Mouse (Mus musculus) heart, embryonic 12.5 days (tissue): ENCODE measurements around the gene Fam117b. TPM values are rescaled to one million over a fixed set of nuclear protein-coding genes. Genes with fewer than 3 reads are reported as not detected.

Source experiments
- ATAC-seq: fragments of 200-750 bp; cut with Nextera tagmentation; 2 replicates; pipeline ENCODE4 v1.8.0; 2017; ENCODE audit warnings: moderate TSS enrichment, moderate library complexity; ENCODE audit not compliant: insufficient number of reproducible peaks, low FRiP score
- H3K27ac ChIP-seq: fragments of 300-500 bp; sonication (generic); 2 replicates; pipeline ENCODE4 v1.5.1; 2016; ENCODE audit warnings: mild to moderate bottlenecking, moderate library complexity; ENCODE audit not compliant: poor library complexity, severe bottlenecking
- H3K27me3 ChIP-seq: fragments of 300-500 bp; sonication (generic); replicated peaks from 2 replicates; pipeline ENCODE4 v1.6.1; 2016; ENCODE audit warnings: mild to moderate bottlenecking, moderate library complexity
- H3K36me3 ChIP-seq: fragments of 300-500 bp; sonication (generic); 2 replicates; pipeline ENCODE4 v1.6.1; 2016; ENCODE audit warnings: mild to moderate bottlenecking, moderate library complexity
- H3K4me1 ChIP-seq: fragments of 300-500 bp; sonication (generic); replicated peaks from 2 replicates; pipeline ENCODE4 v1.6.1; 2016; ENCODE audit warnings: mild to moderate bottlenecking
- H3K4me2 ChIP-seq: fragments of 300-500 bp; sonication (generic); 2 replicates; pipeline ENCODE4 v1.6.1; 2016; ENCODE audit warnings: mild to moderate bottlenecking, moderate library complexity
- H3K4me3 ChIP-seq: fragments of 300-500 bp; sonication (generic); 2 replicates; pipeline ENCODE4 v1.5.1; 2016; ENCODE audit warnings: mild to moderate bottlenecking
- H3K9ac ChIP-seq: fragments of 300-500 bp; sonication (generic); 2 replicates; pipeline ENCODE4 v1.6.1; 2016; ENCODE audit warnings: mild to moderate bottlenecking, moderate library complexity
- H3K9me3 ChIP-seq: fragments of 300-500 bp; sonication (generic); replicated peaks from 2 replicates; pipeline ENCODE4 v1.6.1; 2016; ENCODE audit warnings: mild to moderate bottlenecking, moderate library complexity
- WGBS: fragments of 180-500 bp; shearing (Covaris S2); methylation state at CpG from one replicate; pipeline ENCODE4 v1.1.7; 2016; 5-methylcytosine and 5-hydroxymethylcytosine counted together
- polyA plus RNA-seq: library from polyadenylated mRNA; unstranded; fragments of >200 nt; fragmentation: Nextera tagmentation; extraction: Ambion mirVana; gene quantifications from 2 replicates; pipeline ENCODE4 v1.2.1, GENCODE M21; 2016

Gene Fam117b
- 6.6 and 7.8 TPM in 2 replicates for polyA plus RNA-seq

- H3K4me2 ChIP-seq = peak within 1 kb of the TSS; percentile 70
- H3K4me1 ChIP-seq = peaks cover 23% of the 10 kb centered on the region
- no peaks in the 10 kb centered on the region for H3K27me3 ChIP-seq
- peak; percentile 98 for ATAC-seq
- H3K9me3 ChIP-seq = no peaks in the 10 kb centered on the region
- H3K27ac ChIP-seq = peak within 1 kb of the TSS; percentile 94
- H3K36me3 ChIP-seq = no peaks in the 10 kb centered on the region
- under 1% methylated on average over 67 of the region's 72 CpGs for WGBS
- peak within 1 kb of the TSS; percentile 96 for H3K9ac ChIP-seq
- peak within 1 kb of the TSS; percentile 84 for H3K4me3 ChIP-seq
These were observed at the start of gene Fam117b for GRCm38 (mm10) chr1:59912413-59913157. Fam117b (plus strand) TSS chr1:59913006.

DNA sequence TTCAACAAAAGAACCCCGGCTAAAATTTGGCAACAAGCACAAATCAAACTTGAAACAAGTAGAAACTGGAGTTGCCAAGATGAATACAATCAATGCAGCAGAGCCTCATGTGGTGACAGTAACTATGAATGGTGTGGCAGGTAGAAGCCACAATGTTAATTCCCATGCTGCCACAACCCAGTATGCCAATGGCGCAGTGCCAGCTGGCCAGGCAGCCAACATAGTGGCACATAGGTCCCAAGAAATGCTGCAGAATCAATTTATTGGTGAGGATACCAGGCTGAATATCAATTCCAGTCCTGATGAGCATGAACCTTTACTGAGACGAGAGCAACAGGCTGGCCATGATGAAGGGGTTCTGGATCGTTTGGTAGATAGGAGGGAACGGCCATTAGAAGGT lies 44.8 kb upstream of the Fam117b start:
- H3K36me3 ChIP-seq = peaks cover 50% of the 10 kb centered on the region
- H3K27ac ChIP-seq = no peak overlapping the region
- WGBS = 92% methylated on average over 5 of the region's 5 CpGs
- ATAC-seq = no peak
- no peaks in the 10 kb centered on the region for H3K27me3 ChIP-seq
- H3K4me1 ChIP-seq = no peaks in the 10 kb centered on the region
- no peak overlapping the region for H3K4me2 ChIP-seq
- H3K9me3 ChIP-seq = no peaks in the 10 kb centered on the region
- no peak overlapping the region for H3K4me3 ChIP-seq
- no peak overlapping the region for H3K9ac ChIP-seq

GRCm38 (mm10) chr1:59874023-59874422 lies 38.8 kb upstream of the Fam117b start:
- no peak overlapping the region for H3K27ac ChIP-seq
- no peaks in the 10 kb centered on the region for H3K9me3 ChIP-seq
- H3K4me3 ChIP-seq = no peak overlapping the region
- no peak overlapping the region for H3K4me2 ChIP-seq
- no peaks in the 10 kb centered on the region for H3K27me3 ChIP-seq
- peaks cover 20% of the 10 kb centered on the region for H3K36me3 ChIP-seq
- no peak for ATAC-seq
- no peak overlapping the region for H3K9ac ChIP-seq
- 0 out of 2 replicates have a peak, but pooled peaks cover 10% of the 10 kb centered on the region for H3K4me1 ChIP-seq
- 87% methylated on average over 3 of the region's 3 CpGs for WGBS

- Histone ChIP-seq H3K36me3 (peaks cover 16% of the 10 kb centered on the region), H3K4me3 (no peak overlapping the region), H3K27me3 (no peaks in the 10 kb centered on the region), H3K4me1 (peaks cover 19% of the 10 kb centered on the region; the same call in 1 of the 2 replicates), H3K4me2 (peak overlapping the region; percentile 2; the same call in 1 of the 2 replicates), H3K9me3 (no peaks in the 10 kb centered on the region), H3K9ac (no peak overlapping the region), H3K27ac (peak overlapping the region; percentile 61)
- no peak for ATAC-seq
- 58% methylated on average over 7 of the region's 7 CpGs for WGBS
These were observed 34.7 kb upstream of the Fam117b start for GRCm38 (mm10) chr1:59878098-59878497.

GRCm38 (mm10) chr1:59883349-59884134 lies 29.3 kb upstream of the Fam117b start:
- H3K9ac ChIP-seq = no peak overlapping the region
- H3K4me1 ChIP-seq = peaks cover 27% of the 10 kb centered on the region
- H3K4me2 ChIP-seq = no peak overlapping the region
- H3K9me3 ChIP-seq = no peaks in the 10 kb centered on the region
- no peak overlapping the region for H3K4me3 ChIP-seq
- 0 out of 2 replicates have a peak, but pooled peaks have one; percentile 46 for ATAC-seq
- H3K27me3 ChIP-seq = no peaks in the 10 kb centered on the region
- WGBS = 35% methylated on average over 3 of the region's 3 CpGs
- H3K27ac ChIP-seq = no peak overlapping the region
- peaks cover 10% of the 10 kb centered on the region; the same call in 1 of the 2 replicates for H3K36me3 ChIP-seq

DNA sequence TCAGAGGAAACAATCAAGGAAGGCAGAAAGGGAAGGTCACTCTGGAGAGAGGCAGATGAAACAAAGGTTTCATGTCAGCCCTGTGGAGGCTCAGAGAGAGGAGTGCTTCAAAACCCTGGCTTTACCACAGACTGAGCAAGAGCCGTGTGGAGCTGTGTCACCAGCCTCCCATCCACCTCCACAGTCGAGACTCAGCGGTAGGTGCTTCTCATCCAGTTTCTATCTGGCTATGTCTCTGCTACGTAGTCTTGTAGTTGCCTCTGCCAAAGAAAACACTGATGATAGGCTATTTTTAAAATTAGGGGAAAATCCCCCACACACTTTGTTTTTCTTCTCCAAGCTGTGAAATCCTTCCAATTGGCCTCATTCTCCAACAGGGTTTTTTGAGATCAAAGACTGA lies 25.9 kb upstream of the Fam117b start:
- Histone ChIP-seq H3K36me3 (no peaks in the 10 kb centered on the region), H3K27ac (no peak overlapping the region), H3K4me2 (no peak overlapping the region), H3K4me1 (peaks cover 17% of the 10 kb centered on the region), H3K27me3 (no peaks in the 10 kb centered on the region), H3K4me3 (no peak overlapping the region), H3K9ac (no peak overlapping the region), H3K9me3 (no peaks in the 10 kb centered on the region)
- WGBS = 36% methylated on average over 4 of the region's 4 CpGs
- no peak for ATAC-seq

GRCm38 (mm10) chr1:59888018-59888417 lies 24.8 kb upstream of the Fam117b start:
- Histone ChIP-seq H3K4me2 (no peak overlapping the region), H3K9ac (no peak overlapping the region), H3K27me3 (no peaks in the 10 kb centered on the region), H3K36me3 (no peaks in the 10 kb centered on the region), H3K27ac (no peak overlapping the region), H3K4me1 (peaks cover 17% of the 10 kb centered on the region), H3K9me3 (no peaks in the 10 kb centered on the region), H3K4me3 (no peak overlapping the region)
- no peak for ATAC-seq

DNA sequence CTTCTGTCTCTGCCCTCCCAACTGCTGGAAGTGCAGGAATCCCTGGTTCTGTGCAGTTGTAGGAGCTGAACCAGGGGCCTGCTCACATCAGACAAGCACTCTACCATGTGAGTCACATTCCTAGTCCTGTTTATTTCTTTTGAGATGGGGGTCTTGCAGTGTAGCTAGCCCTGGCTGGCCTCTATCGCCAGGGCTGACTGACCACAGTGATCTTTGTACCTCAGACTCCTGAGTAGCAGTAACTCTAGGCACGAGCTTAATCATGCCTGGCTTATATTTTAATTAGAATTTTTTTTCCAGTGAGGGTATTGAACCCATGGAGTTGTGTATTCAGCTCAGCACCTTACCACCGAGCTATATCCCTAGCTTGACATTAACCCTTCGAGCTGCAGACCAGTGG lies 21.6 kb upstream of the Fam117b start:
- no peak for ATAC-seq
- WGBS = 82% methylated on average over 4 of the region's 4 CpGs
- Histone ChIP-seq H3K4me1 (peaks cover 29% of the 10 kb centered on the region), H3K4me3 (no peak overlapping the region), H3K36me3 (no peaks in the 10 kb centered on the region), H3K27me3 (no peaks in the 10 kb centered on the region), H3K9ac (no peak overlapping the region), H3K27ac (no peak overlapping the region), H3K4me2 (no peak overlapping the region), H3K9me3 (no peaks in the 10 kb centered on the region)

GRCm38 (mm10) chr1:59892777-59893176 lies 20.0 kb upstream of the Fam117b start:
- WGBS = 85% methylated on average over 8 of the region's 8 CpGs
- H3K4me1 ChIP-seq = peaks cover 16% of the 10 kb centered on the region
- no peak overlapping the region for H3K27ac ChIP-seq
- H3K4me2 ChIP-seq = no peak overlapping the region
- H3K9me3 ChIP-seq = no peaks in the 10 kb centered on the region
- no peak overlapping the region for H3K4me3 ChIP-seq
- H3K9ac ChIP-seq = no peak overlapping the region
- no peaks in the 10 kb centered on the region for H3K27me3 ChIP-seq
- ATAC-seq = no peak
- H3K36me3 ChIP-seq = no peaks in the 10 kb centered on the region

DNA sequence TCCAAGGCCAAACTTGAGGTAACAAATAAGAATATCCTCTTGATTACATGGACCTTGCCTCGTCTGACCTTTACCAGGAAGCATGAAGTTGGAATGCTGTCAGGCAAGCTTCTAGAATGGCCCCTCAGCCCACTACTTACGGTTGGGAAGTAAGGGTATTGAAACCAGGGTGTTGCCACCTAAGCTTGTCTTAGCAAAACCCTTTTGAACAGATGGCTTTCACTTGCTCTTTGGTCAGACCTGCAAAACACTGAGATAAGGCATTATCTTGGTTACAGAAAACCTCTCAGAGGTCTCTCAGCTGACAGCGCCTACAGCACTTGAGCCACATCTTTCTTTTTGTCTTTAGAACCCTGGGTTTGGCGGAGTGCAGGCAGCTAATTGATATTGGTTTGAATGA lies 18.8 kb upstream of the Fam117b start:
- H3K4me3 ChIP-seq = no peak overlapping the region
- no peaks in the 10 kb centered on the region for H3K9me3 ChIP-seq
- peaks cover 19% of the 10 kb centered on the region for H3K4me1 ChIP-seq
- H3K9ac ChIP-seq = no peak overlapping the region
- H3K4me2 ChIP-seq = no peak overlapping the region
- H3K36me3 ChIP-seq = no peaks in the 10 kb centered on the region
- H3K27ac ChIP-seq = no peak overlapping the region
- no peaks in the 10 kb centered on the region for H3K27me3 ChIP-seq
- WGBS = 42% methylated on average over 4 of the region's 4 CpGs
- no peak for ATAC-seq

DNA sequence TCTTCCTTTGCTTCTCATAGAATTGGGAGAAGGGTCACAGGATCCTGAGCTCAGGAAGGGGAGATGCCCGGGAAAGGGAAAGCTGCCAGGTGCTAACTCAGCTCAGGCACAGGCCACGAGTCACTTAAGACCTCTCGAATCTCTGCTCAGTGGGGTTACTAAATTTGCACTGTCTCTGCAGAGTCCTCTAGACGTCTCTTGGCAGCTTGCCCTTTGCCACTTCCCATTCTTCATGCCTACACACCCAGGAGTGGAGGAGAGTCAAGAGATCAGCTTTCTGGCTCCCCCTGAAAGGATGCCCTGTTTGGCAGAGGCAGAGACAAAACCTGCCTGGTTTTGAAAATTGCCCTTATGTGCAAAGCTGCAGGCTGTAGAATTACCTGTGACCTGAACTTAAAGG lies 17.4 kb upstream of the Fam117b start:
- no peak overlapping the region for H3K9ac ChIP-seq
- no peak for ATAC-seq

More for the DNA sequence above, 17.4 kb upstream of the Fam117b start:
- Histone ChIP-seq H3K27ac (no peak overlapping the region), H3K27me3 (no peaks in the 10 kb centered on the region), H3K4me2 (no peak overlapping the region), H3K36me3 (no peaks in the 10 kb centered on the region), H3K4me1 (peaks cover 26% of the 10 kb centered on the region), H3K9me3 (no peaks in the 10 kb centered on the region), H3K4me3 (no peak overlapping the region)
- WGBS = 39% methylated on average over 4 of the region's 4 CpGs
